Mouse (Mus musculus): ENCODE results near the gene Cyp4f39. TPM values are rescaled to one million over a fixed set of nuclear protein-coding genes. Genes with fewer than 3 reads are reported as not detected.
A peak's percentile ranks its signal among the peaks of the same experiment; 100 is the strongest.
"Not testable (repeated sequence)": the region's sequence is repeated elsewhere in the genome, so short reads cannot be mapped to it uniquely, and the experiment has no call there.

Gene Cyp4f39
- polyA plus RNA-seq, 1 experiment = not detected

DNA sequence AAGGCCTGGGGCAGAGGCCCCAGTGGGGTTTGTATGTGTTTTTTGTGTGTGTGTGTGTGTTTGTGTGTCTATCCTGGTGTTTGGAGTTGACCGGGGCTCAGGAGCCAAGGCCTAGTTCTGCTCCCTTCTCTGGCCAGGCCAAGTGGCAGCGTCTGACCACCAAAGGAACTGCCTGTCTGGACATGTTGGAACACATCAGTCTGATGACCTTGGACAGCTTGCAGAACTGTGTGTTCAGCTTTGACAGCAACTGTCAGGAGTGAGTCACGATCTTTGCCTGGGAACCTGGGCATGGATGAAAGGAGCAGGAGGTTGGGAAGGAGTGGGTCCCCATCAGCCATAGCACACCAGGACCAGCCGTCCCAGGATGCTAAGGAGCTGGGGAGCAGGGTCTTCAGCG, 69.5 kb downstream of the Cyp4f39 start:
- TF ChIP-seq CTCF (IDR thresholded peaks at IDR 0.05; ENCODE audit: extremely low read depth, insufficient read depth, low read length) = no peak
- no peak for TF ChIP-seq POLR2A (IDR thresholded peaks at IDR 0.05; ENCODE audit: extremely low read depth, insufficient read depth, low read length)
- Histone ChIP-seq H3K27ac (ENCODE audit: insufficient read depth, low read length) (no peak overlapping the region), H3K4me3 (ENCODE audit: insufficient read depth, low read length) (no peak overlapping the region), H3K4me1 (ENCODE audit: control insufficient read depth, insufficient read depth, low read length) (no peaks in the 10 kb centered on the region)

DNA sequence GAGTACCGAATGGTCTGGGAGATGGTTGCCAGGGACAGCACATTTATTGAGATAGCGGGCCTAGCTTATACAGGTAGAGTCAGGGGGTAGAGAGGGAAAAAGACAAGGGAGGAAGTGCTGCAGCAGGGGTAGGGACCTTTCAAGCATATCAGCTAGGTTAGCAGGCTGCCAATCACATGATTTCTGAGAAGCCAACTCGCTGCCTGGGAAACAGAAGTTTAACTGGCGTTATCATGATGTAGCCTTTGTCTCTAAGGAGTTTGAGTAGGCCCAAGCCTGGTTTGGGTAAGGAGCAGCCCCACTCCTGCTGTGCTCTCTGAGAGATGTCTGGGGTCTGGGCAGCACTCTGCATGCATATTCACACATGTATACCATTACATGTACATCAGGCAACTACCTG, 69.9 kb downstream of the Cyp4f39 start:
- no peaks in the 10 kb centered on the region for H3K4me1 ChIP-seq (ENCODE audit: control insufficient read depth, insufficient read depth, low read length)
- TF ChIP-seq CTCF (IDR thresholded peaks at IDR 0.05; ENCODE audit: extremely low read depth, insufficient read depth, low read length) (no peak), POLR2A (IDR thresholded peaks at IDR 0.05; ENCODE audit: extremely low read depth, insufficient read depth, low read length) (no peak)
- no peak overlapping the region for H3K27ac ChIP-seq (ENCODE audit: insufficient read depth, low read length)
- no peak overlapping the region for H3K4me3 ChIP-seq (ENCODE audit: insufficient read depth, low read length)

DNA sequence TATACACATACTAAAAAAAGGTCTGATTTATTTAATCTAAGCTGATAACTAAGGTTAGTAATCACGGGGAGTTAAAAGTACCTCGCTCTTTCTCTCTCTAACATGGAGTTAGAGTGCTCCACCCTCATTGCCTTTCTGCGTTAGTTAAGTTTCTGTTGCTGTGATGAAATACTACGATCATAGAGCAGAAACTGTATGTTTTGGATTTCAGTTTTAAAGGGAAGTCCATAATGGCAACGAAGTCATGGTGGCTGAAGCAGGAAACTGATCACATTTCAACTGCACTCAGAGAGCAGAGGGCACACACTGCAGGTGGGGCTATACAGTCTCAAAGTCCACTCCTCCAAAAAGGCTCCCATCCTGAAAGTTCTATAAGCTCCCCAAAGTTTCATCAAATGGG, 70.3 kb downstream of the Cyp4f39 start:
- H3K4me1 ChIP-seq (ENCODE audit: control insufficient read depth, insufficient read depth, low read length) = no peaks in the 10 kb centered on the region
- H3K4me3 ChIP-seq (ENCODE audit: insufficient read depth, low read length) = no peak overlapping the region
- TF ChIP-seq POLR2A (IDR thresholded peaks at IDR 0.05; ENCODE audit: extremely low read depth, insufficient read depth, low read length) (no peak), CTCF (IDR thresholded peaks at IDR 0.05; ENCODE audit: extremely low read depth, insufficient read depth, low read length) (no peak)
- no peak overlapping the region for H3K27ac ChIP-seq (ENCODE audit: insufficient read depth, low read length)

DNA sequence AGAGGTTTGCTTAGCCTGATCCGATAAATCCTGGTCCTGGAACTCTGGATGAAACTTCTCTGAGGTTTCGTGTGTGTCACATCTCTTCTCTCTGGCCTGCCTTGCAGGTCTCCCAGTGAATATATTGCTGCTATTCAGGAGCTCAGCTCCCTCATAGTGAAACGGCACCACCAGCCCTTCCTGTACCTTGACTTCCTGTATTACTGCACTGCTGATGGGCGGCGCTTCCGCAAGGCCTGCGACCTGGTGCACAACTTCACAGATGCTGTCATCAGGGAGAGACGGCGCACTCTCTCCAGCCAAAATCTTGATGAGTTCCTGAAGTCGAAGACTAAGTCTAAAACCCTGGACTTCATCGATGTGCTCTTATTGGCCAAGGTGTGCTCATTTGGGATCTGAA, 71.4 kb downstream of the Cyp4f39 start:
- Histone ChIP-seq H3K4me1 (ENCODE audit: control insufficient read depth, insufficient read depth, low read length) (no peaks in the 10 kb centered on the region), H3K4me3 (ENCODE audit: insufficient read depth, low read length) (no peak overlapping the region), H3K27ac (ENCODE audit: insufficient read depth, low read length) (no peak overlapping the region)
- TF ChIP-seq POLR2A (IDR thresholded peaks at IDR 0.05; ENCODE audit: extremely low read depth, insufficient read depth, low read length) = no peak

DNA sequence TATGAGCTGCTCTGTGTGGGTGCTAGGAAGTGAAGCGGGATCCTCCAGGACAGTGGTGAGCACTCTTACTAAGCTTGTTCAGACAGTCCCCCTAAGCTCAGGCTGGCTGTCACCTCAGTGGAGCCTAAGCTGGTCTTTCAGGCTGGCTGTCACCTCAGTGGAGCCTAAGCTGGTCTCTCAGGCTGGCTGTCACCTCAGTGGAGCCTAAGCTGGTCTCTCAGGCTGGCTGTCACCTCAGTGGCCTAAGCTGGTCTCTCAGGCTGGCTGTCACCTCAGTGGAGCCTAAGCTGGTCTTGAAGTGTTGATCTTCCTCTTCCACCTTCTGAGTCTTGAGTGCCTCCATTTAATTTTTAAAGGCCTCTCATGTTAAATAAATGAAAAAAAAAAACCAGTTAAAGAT, 73.8 kb downstream of the Cyp4f39 start:
- not testable (repeated sequence) for H3K4me1 ChIP-seq (ENCODE audit: control insufficient read depth, insufficient read depth, low read length); H3K4me3 ChIP-seq (ENCODE audit: insufficient read depth, low read length); H3K27ac ChIP-seq (ENCODE audit: insufficient read depth, low read length)

DNA sequence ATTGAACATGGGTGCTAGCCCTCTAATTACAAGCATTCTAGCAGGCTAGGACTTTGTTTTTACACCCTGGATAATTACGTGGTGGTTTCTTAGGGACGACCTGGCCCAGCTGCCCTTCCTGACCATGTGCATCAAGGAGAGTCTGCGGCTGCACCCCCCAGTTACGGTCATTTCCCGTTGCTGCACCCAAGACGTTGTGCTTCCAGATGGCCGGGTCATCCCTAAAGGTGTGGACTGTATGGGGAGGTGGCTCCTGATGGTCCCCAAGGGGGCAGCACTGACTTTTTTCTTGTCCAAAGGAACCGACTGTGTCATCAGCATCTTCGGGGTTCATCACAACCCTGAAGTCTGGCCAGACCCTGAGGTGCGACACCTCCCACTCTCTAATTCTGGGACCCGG, 75.2 kb downstream of the Cyp4f39 start:
- Histone ChIP-seq H3K4me1 (ENCODE audit: control insufficient read depth, insufficient read depth, low read length) (no peaks in the 10 kb centered on the region), H3K27ac (ENCODE audit: insufficient read depth, low read length) (no peak overlapping the region), H3K4me3 (ENCODE audit: insufficient read depth, low read length) (no peak overlapping the region)
- no peak for TF ChIP-seq POLR2A (IDR thresholded peaks at IDR 0.05; ENCODE audit: extremely low read depth, insufficient read depth, low read length)
- TF ChIP-seq CTCF (IDR thresholded peaks at IDR 0.05; ENCODE audit: extremely low read depth, insufficient read depth, low read length) = no peak

DNA sequence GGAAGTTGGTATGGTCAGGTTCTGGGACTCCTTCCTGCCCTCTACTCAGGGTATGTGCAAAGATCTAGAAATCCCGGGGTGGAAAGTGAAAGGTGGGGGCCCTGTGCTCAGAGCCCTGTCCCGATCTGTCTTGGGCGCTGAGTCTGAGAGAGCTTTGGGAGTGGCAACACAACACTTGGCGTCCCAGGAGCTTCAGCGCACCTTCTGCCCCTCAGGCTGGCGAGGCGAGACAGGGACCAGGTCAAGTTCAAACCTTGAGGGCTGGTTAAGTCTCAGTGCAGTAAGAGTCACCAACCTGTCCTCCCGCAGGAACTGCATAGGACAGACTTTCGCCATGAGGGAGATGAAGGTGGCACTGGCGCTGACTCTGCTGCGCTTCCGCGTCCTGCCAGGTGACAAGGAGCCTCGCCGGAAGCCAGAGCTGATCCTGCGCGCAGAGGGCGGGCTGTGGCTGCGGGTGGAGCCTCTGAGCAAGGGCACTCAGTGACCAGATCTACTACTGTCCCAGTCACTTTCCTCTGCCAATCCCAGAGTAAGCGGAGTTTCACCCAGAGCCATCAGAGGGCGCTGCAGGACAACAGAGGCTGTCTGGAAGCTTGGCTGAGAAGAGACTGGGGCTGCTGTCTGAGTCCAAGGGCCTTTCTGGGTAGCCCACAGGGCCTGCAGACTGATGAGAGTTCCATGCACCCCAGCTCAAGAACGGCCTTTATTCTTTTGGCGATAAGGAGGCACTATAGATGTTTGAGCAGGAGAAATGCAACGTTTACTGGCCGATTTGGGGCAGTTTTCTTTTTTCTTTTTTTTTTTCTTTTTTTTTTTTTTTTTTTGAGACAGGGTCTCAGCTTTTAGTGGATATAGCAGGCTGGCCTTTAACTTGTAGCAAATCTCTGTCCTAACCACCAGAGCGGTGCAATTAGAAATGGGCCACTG, 76.2 kb downstream of the Cyp4f39 start:
- Histone ChIP-seq H3K4me1 (ENCODE audit: control insufficient read depth, insufficient read depth, low read length) (no peaks in the 10 kb centered on the region), H3K27ac (ENCODE audit: insufficient read depth, low read length) (no peak overlapping the region), H3K4me3 (ENCODE audit: insufficient read depth, low read length) (no peak overlapping the region)
- TF ChIP-seq POLR2A (IDR thresholded peaks at IDR 0.05; ENCODE audit: extremely low read depth, insufficient read depth, low read length) (no peak), CTCF (IDR thresholded peaks at IDR 0.05; ENCODE audit: extremely low read depth, insufficient read depth, low read length) (peak; percentile 82)

DNA sequence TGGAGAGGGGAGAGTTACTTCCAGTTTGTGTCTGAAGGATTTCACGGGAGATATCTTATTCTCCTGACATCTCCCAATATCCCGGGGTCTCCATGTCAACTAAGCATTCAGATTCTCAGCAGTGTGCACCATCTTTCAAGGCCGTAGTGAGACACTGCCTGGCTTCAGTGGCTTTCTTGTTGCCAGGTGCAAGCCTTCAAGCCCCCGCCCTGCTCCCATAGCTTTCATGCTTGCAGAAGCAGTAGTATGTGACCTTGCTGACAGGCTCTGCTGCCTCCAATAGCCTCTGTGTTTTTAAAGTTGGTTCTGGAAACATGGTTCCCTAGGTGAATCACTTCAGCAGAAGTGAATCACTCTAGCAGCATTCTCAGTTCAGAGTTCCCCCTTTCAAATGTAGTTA, 79.8 kb downstream of the Cyp4f39 start:
- not testable (repeated sequence) for H3K4me3 ChIP-seq (ENCODE audit: insufficient read depth, low read length); H3K4me1 ChIP-seq (ENCODE audit: control insufficient read depth, insufficient read depth, low read length)

DNA sequence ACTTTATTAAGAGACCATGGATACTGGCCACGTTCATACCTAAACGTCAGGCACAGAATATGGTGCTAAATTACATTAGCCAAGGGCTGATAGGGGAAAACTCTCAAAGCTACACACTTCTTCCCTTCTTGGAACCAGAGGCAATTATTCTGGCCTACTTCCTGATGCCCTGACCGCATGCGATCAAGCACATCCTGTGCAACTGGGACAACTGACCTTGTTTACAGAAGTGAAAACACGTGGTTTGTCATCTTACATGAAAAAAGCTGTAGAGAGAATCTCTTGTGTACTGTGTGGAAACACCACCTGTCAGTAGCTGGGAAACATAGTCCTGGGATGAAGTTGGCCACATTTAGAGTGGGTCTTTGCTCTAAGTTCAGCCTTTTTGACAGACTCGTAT, 81.5 kb downstream of the Cyp4f39 start:
- H3K27ac ChIP-seq (ENCODE audit: insufficient read depth, low read length) = no peak overlapping the region
- TF ChIP-seq CTCF (IDR thresholded peaks at IDR 0.05; ENCODE audit: extremely low read depth, insufficient read depth, low read length) (no peak), POLR2A (IDR thresholded peaks at IDR 0.05; ENCODE audit: extremely low read depth, insufficient read depth, low read length) (no peak)
- no peaks in the 10 kb centered on the region for H3K4me1 ChIP-seq (ENCODE audit: control insufficient read depth, insufficient read depth, low read length)
- no peak overlapping the region for H3K4me3 ChIP-seq (ENCODE audit: insufficient read depth, low read length)

More for the DNA sequence above, 79.8 kb downstream of the Cyp4f39 start:
- not testable (repeated sequence) for H3K27ac ChIP-seq (ENCODE audit: insufficient read depth, low read length)

DNA sequence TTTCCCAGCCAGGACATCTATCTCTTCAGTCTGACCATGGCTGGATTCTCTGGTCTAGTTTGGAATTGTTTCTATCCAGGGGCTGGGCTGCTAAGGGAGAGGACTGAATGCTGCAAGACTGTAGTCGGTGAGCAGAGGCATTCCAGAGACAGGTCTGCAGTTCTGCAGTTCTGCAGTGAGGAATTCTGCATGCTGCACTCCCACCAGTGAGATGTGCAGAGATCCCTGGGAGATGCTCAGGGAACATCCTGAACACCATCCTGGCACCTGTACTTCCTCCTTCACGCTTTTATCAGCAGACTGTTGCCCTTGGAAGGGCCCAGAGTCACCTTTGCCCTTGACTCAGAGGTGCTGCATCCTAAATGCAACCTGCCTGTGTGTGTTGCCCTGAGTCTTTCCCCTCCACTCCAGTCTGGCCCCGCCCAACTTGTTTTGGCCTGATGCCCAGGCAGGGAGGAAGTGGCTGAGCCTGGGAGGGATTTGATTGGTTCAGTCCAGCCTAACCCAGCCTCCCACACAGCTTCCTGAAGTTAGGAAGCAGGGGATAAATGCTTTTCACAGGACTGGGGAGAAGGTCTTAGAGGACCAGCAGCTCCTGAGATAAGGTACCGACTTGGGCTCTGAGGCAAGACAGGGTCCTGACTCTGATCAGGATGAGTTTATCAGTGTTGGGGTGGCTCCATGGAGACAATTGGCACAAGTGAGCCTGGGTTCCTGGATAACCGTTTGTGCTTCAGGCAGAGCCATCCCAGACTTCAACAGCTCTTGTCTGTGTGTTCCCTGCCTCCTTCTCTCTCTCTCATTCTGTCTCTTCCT, 83.7 kb downstream of the Cyp4f39 start, which contains the start of gene Cyp4f16:
TSS of gene Cyp4f16 (plus strand) at position 508 of the 816 bp plus-strand sequence.
- not testable (repeated sequence) for H3K4me1 ChIP-seq (ENCODE audit: control insufficient read depth, insufficient read depth, low read length); H3K27ac ChIP-seq (ENCODE audit: insufficient read depth, low read length)
- 0 out of 2 replicates have a peak, but pooled peaks have one; percentile 23 for TF ChIP-seq POLR2A (IDR thresholded peaks at IDR 0.05; ENCODE audit: extremely low read depth, insufficient read depth, low read length)
- peak within 1 kb of the TSS; percentile 36 for H3K4me3 ChIP-seq (ENCODE audit: insufficient read depth, low read length)

Measured in cortical plate, adult 2 months (tissue).